Mouse (Mus musculus) T-helper 2 cell (primary cell): Measurements from ENCODE around the gene Gsta2.
"Not testable (repeated sequence)": the region's sequence is repeated elsewhere in the genome, so short reads cannot be mapped to it uniquely, and the experiment has no call there.

ENCODE experiments used
- in situ Hi-C: fragments of 300-600 bp; cut with MboI, MseI; formaldehyde crosslinking; loops from one replicate; pipeline ENCODE4 v1.15.1; 2025; ENCODE audit warnings: high pct_unique_total_duplicates

The Gsta2 gene

GRCm38 (mm10) chr9:78355611-78356010 is at the start of gene Gsta2:
Gsta2 (minus strand) TSS chr9:78355788.
- in situ Hi-C loops = no loop called here

DNA sequence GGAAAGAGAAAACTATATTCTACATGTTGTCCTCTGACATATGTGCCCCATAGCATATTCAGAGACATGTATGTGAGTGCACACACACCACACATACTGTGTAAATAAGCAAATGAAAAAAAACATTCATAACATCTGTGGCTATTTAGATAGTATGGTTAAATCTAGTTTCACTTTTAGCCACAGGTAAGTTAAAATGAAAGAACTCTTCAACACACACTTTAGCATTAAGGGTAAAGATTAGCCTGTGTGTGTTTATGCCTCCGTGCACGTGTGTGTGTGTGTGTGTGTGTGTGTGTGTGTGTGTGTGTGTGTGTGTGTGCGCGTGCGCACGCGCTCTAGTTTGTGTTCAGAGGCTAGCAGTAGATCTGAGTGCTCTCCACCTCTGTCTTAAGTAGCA is 46.0 kb upstream of the Gsta2 start:
- in situ Hi-C loops = no loop called here

GRCm38 (mm10) chr9:78400570-78400969 is 45.0 kb upstream of the Gsta2 start:
- in situ Hi-C loops = no loop called here

- in situ Hi-C loops = no loop called here
Measured at GRCm38 (mm10) chr9:78396517-78396916, 40.9 kb upstream of the Gsta2 start.

DNA sequence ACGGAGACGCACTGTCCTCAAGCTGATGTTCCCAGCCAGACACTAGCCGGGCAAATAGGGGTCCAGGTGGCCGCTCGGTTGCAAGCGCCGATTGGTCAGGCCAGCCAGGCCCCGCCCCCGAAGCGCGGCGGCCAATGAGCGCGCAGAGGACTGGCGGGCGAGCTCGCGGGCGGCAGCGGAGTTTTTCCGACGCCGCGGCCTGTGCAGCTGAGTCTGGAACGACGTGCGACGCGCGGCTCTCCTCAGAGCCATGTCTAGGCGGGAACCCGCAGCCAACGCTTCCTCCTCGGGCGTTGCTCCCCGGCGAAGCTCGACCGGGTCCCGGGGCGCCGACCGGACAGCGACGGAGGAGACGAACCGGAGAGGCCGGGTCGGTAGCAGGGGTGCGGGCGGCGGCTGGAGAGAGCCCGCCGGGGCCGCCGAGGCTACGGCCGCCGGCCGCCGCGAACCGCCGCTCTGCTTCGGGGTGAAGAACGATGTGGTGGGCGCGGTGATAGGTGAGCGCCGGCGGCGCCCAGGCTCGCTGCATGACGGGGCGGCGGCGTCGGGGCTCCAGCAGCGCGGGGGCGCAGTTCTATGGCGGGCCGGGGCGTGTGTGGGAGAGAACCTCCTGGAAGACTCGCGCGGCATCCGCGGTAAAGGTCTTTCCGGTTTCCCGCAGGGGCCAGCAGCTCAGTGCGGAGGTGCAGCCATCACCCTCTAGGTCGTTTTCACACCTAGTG is 40.2 kb upstream of the Gsta2 start, which contains the start of gene Ddx43:
Gene Ddx43, plus strand, starts transcription at position 148 of the 722 bp plus-strand sequence.
- in situ Hi-C loops = no loop called here

- in situ Hi-C loops = no loop called here
Measured at GRCm38 (mm10) chr9:78395244-78395629, 39.6 kb upstream of the Gsta2 start.

- in situ Hi-C loops = no loop called here
Measured at GRCm38 (mm10) chr9:78394602-78395001, 39.0 kb upstream of the Gsta2 start.

- in situ Hi-C loops = no loop called here
Measured at GRCm38 (mm10) chr9:78393741-78394140, 38.2 kb upstream of the Gsta2 start.

GRCm38 (mm10) chr9:78389981-78390380 is 34.4 kb upstream of the Gsta2 start:
- in situ Hi-C loops = no loop called here

- in situ Hi-C loops = no loop called here
Measured at GRCm38 (mm10) chr9:78386947-78387346, 31.4 kb upstream of the Gsta2 start.

DNA sequence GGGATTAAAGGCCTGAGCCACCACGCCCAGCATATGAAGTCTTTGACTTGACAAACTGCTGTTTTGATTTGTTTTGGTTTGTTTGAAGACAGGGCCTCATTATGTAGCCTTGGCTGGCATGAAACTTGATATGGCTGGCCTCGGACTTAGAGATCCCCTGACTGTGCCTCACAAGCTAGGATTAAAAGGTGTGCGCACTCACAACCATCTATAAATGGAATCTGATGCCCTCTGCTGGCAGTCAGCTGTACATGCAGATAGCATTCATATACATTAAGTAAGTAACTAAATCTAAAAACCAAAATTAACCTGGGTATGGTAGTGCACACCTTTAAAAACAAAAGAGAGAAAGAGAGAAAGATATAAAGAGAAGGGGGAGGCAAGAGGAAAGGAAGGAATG is 30.3 kb upstream of the Gsta2 start:
- in situ Hi-C loops = no loop called here

GRCm38 (mm10) chr9:78378113-78378785 is 22.7 kb upstream of the Gsta2 start, which contains the start of gene Ooep:
Ooep (minus strand) TSS chr9:78378725.
- in situ Hi-C loops = no loop called here

DNA sequence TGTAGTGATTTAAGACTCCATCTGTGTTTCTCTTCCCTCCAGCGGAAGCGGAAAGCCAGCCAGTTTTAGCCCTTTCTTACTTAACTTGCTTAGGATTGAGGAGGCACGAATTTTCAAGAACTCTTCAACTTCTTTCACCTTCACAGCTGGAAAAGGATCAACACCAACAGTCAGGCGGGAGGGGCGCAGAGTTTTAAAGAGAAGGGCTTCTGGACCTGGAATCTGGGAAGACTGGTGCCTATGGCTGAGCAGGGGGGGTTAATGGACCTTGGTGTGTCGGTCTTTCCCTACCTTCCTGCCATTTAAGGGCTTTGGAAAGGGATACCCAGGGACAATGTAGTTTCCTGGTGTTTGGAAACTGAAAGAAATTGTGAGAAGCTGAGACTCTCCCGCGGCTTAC is 22.0 kb upstream of the Gsta2 start:
- in situ Hi-C loops = no loop called here

- in situ Hi-C loops = no loop called here
Measured at GRCm38 (mm10) chr9:78375486-78375885, 19.9 kb upstream of the Gsta2 start.

GRCm38 (mm10) chr9:78374885-78375389 is 19.3 kb upstream of the Gsta2 start:
- in situ Hi-C loops = no loop called here

DNA sequence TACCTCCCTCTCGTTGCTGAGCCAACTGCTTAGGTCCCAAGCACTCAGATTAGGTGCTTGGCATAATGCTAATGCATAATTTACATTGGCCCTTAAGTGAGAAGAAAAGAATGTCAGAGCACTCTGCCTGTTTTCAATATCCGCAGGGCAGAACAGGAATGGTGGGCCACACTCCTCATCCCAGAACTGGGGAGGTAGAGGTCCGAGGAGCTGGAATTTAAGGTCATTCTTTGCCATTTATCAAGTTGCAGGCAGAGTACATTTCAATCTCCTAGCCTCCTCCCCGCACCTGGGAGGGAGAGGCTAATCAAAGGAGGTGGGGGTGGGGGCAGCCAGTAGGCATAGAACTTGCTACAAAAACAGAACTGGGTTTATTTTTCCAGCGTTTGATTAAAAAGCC is 18.8 kb upstream of the Gsta2 start:
- in situ Hi-C loops = no loop called here

- in situ Hi-C loops = no loop called here
Measured at GRCm38 (mm10) chr9:78372827-78373504, 17.4 kb upstream of the Gsta2 start.

DNA sequence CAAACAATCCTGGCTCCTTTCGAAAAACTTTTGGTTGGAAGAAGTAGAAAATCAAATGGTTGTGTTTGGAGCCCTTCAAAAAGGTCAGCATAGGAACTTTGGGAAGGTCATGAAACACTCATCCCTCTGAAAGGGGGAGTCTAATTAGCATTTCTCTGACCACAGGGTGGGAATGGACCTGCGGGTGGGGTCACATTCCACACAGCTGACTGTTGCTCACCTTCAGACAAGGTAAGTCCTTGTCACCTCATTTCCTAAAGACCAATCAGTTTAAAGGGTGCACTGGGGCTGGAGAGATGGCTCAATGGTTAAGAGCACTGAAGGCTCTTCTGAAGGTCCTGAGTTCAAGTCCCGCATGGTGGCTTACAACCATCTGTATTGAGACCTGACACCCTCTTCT is 15.9 kb upstream of the Gsta2 start:
- in situ Hi-C loops = no loop called here

DNA sequence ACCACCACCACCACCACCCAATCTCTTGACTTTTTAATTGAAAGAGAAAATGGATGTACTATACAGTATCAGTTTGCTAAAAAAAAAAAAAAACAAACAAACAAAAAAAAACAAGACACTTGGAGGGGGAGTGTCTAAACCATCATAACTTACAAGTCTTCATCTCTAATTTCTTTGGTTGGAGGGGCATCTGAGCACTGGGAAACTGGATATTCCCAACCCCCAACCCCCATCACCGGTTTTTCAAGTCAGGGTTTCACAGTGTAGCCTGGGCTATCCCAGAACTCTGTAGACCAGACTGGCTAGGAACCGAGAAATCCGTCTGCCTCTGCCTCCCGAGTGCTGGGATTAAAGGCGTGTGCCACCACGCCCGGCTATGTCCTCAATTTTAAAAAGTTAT is 14.2 kb upstream of the Gsta2 start:
- in situ Hi-C loops = no loop called here

GRCm38 (mm10) chr9:78369349-78369748 is 13.8 kb upstream of the Gsta2 start:
- in situ Hi-C loops = no loop called here

GRCm38 (mm10) chr9:78368671-78369293 is 13.2 kb upstream of the Gsta2 start:
- in situ Hi-C loops = no loop called here

GRCm38 (mm10) chr9:78367959-78368358 is 12.4 kb upstream of the Gsta2 start, which contains the start of gene Dppa5a:
Dppa5a (minus strand) TSS chr9:78368177.
- in situ Hi-C loops = not testable (repeated sequence)
